Mouse (Mus musculus) embryo, embryonic 9.5 days (tissue): ENCODE data around the gene Tceanc2.
A peak's percentile ranks its signal among the peaks of the same experiment; 100 is the strongest.

ENCODE experiments used
- DNase-seq: peaks from one replicate; pipeline ENCODE4 v3.0.0-alpha.2; 2017; ENCODE audit errors: extremely low spot score

Tceanc2 gene

DNA sequence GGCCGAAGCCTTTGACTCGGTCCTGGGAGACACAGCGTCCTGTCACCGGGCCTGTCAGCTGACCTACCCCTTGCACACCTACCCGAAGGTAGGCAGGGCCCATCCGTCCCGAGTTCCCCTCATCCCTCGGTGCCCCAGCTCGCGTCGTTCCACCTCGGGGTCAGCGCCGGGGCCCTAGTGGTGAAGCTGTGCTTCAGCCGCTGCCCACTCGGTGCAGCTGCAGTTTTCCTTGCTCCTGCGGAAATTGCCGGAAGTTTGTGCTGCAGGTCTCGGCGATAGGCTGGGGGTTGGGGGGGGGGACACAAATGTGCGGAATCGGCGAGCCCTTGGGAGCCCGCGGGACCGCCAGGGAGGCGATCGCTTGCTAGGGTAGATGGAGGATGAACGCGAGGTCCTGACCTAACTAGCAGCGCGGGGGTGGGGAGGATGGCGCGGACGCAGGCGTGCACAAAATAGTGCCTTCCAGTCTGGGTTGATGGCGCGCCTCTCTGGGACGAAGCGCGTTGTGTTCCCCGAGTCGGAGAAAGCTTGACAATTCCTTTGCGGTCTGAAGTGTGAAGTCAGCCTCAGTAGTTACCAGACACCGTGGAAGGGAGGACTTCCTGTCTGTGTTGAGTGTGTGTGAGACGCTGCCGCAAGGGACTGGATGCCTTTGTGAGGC is at the start of gene Tceanc2:
Gene Tceanc2, minus strand, starts transcription at position 287 of the 661 bp plus-strand sequence.
- DNase-seq, result peak; percentile 68

DNA sequence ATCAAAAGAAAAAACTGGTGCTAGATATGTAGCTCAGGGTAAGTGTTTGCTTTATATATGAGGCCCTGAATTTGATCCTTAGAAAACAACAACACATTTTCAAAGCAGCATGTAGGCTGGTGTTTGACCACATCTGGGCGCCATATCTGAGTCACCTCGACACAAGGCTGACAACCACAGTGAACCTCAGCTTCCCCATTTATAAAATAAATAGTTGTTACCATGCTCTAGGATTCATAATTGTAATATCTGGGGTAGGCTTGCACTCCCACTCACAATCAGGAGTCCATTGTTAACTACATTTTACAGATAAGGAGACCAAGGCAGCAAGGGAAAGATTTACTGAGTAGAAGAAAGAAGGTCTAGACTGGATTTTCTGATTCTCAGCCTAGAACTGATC is 47.4 kb upstream of the Tceanc2 start:
- DNase-seq, result no peak

DNA sequence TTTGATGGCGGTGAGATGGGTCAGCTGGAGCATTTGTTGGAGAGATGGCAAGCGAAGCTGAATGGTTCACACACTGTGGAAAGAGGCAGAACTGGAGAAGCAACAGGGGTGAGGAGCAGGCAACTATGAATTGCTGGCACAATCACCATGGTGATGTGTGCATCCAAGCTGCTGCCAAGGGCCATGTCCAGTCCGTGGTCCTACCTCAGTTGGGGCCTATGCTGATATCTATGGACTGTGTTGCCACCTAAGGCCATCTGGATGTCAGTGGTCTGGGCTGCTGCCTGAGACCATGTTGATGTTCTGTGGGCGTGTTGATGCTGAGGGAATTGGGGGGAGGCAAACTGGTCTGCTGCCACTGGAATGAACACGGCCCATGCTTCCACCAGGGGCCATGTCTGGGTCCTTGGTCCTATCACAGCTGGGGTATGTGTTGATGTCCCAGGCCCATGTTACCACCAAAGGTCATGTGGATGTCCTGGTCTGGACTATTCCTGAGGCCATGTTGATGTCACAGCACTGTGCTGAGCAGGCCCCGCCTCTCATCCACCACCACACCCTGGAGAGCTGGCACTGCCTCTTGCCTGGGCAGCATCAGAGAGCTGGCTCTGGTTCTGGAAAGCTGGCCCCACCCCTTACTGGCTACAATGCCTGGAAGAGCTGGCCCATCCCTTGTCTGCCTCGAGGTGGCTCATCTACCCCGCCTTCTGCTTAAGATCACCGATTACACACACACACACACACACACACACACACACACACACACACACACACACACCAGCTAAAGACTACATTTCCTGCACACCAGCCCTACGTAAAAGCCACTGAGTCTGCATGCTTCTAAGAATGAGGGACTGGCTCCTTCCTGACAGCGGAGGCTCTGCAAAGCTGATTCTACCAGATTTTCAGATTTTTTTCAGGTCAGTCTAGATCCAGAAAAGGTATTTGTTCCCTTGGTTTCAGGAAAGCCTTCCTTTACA is 44.6 kb upstream of the Tceanc2 start:
- DNase-seq, result no peak

DNA sequence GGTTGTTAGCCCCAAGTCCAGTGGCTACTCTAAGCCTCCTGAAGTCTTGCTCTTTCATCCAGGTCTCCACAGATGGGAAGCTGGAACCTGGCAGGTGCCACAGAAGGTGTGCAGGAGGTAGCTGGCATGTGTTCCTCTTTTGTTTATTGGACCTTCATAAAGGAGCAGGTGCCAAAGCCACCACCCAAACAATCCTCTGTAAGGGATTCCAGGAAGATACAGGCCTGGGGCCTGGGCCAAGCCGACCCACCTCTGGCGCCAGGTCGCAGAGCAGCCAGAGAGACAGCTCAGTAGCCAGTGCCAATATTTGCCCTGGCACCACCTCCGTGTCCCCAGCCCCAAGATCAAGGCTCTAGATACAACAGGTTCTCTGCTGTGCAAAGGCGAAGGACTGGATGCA is 42.6 kb upstream of the Tceanc2 start:
- no peak for DNase-seq

DNA sequence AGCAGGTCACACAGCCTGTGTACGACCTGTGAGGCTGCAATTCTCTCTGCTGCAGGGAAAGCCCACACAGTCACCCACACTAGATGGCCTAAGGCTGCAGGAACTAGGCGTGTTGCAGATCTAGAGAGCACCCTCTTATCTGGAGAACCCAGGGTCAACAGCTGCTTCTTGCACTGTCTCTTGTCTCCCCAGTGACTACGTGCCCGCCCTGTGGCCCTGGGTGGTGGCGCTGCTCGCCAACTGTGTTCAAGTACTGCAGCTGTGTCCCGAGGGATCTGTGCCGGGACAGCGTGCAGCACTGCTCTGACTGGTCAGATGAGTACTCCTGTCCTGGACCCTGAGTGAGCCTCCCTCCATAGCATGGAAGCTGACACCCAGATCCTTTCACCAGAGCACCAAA is 38.7 kb upstream of the Tceanc2 start:
- no peak for DNase-seq

DNA sequence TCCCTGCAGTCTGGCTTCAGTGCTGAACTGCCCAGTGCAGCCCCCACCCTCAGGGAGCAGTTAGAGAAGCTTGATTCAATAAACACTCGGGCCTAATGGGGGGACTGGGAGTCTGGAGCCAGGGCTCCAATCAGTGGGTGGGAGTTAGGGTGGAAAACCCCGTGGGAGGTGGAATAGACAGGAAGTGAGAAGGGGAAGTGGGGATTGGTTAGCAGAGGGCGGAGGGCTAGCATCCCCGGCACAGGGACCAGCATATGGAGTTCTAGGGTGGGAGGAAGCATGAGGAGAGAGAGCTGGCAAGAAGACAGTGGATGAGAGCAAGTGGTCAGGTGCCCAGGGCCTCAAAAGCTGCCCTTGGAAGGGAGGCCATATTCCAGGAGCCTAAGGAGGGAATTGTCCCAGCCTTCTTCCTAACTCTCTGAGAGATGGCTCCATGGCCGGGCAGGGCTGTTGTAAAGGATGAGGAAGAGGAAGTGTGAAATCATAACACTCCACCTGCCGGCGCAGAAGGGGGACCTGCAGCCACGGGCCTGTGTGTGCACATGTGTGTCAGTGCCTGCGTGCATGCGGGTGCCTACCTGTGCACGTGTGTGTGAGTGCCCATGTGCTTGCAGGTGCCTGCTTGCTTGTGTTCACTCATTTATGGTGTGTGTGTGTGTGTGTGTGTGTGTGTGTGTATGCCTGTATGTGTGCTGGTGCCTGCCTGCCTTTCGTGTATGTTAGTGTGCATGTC is 34.5 kb upstream of the Tceanc2 start:
- DNase-seq, result no peak

DNA sequence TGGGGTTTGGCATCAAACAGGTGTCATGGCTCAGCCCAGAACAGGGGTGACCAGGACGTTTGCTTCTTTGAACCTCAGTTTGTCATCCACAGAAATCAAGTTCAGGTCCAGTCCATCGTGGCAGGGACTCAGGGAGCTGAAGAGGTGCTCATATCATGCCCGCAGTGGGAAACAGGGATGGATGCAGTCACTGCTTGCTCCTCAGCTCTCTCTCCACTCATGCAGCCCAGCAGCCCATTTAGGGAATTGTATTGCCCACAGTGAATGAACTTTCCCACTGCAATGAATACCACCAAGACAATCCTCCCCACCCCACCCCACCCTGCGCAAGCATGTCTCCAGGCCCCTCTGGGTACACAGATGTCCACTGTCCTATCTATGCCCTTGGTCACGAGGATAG is 33.0 kb upstream of the Tceanc2 start:
- DNase-seq, result no peak

DNA sequence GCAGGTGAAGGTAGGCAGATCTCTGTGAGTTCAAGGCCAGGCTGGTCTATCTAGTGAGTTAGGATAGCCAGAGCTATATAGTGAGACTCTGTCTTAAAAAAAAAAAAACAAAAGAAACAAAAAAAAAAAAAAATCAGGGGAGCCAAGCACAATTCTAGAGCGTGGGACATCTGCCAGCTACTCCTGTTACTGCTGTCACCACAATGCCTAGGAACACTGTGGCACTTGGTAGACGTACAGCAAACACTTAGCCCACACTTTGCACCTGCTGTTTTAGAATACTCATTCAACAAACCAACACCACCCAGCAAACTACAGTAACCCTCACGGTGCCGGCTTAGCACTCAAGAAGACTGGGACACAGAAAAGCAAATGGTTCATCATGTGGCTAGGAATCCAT is 32.5 kb upstream of the Tceanc2 start:
- DNase-seq, result no peak

DNA sequence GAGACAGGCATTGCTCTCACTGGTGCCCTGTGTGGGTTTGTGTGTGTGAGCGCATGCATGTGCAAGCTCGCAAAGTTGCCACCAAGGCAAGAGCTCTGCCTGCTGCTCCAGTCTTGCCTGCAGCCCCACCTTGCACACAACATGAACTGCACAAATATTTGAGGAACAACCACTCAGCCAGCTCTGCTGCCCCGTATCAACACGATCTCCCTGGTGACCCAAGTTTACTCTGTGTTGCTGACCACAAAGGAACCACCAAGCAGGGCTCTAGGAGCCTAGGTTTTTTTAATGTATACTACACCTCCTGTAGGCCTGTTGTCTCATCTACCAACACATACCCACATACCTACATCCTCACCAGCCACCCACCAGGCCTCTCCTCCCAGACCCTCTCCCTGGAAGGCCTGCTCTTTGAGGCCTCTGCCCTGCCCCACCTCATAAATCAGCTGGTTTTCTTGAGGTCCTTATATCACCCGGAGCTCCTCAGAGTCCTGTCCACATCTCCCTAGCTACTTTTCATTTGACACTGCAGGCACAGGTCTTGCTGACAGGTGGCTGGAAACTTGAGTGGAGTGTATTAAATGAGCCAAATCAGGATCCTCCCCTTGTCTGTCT is 31.7 kb upstream of the Tceanc2 start:
- DNase-seq, result no peak

DNA sequence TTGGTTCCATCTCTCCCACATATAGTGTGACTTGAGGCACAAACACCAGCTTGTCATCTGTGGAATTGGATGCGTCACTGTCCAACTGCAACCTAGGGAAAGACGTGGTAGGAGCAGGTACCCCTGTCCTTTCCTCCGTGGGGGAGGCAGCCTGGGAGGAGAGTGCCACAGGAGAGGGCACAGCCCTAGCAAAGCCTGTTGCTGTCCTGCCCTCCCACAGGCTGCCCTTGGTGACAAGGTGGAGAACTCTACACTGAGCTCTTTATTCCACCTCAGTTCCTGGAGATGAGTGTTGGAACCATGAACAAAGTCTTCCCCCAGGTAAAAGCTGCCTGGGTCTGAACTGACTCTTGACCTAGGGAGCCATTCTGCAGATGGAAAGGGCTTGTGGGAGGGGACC is 30.0 kb upstream of the Tceanc2 start, which contains the start of gene Ldlrad1:
Gene Ldlrad1, plus strand, starts transcription at position 301 of the 400 bp plus-strand sequence.
- DNase-seq, result no peak

DNA sequence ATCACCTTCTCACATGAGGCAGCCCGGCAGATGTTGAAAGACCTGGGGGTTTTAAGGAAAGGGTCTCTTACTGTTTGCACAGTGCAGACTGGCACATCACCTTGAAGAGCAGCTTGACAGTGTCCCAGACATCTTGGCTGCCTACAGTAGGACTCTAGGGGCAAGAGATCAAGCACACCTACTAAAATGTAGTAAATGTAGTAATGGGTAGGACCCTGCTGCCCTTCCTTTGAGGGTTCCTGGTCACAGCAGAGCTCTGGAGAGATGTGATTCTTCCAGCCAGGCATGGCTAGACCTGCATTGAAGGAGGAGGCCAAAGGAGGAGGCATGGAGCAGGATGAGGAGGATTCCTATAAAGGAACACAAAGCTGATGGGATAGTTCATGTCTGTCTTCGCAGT is 28.1 kb upstream of the Tceanc2 start:
- no peak for DNase-seq

DNA sequence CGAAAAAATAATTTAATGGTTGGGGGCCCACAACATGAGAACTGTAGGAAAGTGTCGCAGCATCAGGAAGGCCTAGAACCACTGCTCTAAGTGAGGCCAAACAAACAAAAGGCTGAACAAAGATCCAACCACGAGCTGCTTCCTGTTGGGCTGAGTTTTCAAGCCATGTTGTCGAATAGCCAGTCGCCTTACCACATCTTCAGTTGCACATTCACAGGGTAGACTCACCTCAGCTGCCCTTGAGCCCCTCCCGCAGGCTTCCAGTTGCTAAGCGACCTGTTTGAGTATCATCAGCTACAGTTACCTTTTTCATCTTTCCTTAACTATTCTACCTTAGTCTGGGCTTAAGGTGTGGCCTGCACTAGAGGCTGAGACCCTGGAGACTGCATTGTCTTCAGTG is 24.1 kb upstream of the Tceanc2 start:
- DNase-seq, result no peak

DNA sequence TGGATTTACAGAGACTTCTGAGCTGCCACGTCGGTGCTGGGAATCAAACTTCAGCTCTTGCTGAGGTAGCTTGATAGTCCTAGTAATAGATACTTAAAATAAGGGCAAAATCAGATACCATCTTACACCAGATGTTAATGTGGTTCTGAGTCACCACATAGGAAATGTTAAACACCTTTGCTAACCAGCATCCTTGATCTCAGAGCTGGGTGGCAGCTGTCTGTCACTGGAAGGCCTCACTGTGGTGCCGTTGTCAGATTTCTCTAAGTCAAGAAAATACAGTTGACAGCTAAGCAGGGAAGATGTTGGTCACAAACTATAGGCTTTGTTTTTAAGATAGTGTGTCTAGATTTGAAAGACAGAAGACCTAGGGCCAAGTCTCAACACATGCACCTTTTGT is 22.9 kb upstream of the Tceanc2 start:
- no peak for DNase-seq

DNA sequence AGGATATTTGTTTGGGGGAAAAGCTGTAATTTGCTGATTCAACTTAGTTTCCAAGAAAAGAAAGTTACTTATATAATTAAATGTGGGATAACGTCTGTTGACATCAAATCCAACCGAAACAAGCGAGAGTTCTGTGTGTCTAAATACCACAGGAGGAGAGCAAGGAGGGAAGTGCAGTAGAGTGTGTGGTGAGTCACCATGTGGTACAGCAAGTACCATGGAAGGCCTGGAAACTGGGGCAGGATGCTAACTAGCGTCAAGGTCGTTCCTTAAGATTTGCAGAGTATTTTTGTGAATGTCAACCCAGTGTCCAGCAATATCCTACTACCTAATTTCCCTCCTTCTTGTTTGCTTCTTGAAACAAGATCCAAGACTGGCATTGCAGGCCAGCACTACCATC is 19.2 kb upstream of the Tceanc2 start:
- no peak for DNase-seq

DNA sequence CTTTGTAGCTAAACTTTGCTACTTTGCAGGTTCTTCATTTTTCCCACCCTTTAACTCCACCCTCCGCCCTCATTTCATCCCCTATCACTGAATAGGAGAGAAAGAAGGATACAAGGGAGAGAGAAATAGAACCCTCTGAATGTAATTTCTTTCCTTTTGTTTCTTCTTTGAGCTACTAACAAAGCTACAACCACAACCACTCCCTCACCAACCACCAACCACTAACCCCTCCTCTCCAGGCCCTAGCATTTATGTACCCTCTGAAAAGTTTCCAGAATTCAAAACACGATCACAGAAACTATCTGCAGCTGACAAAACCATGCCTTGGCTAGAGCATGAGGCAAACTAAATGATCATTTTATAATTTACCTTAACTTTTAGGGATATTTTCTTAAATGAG is 17.5 kb upstream of the Tceanc2 start:
- DNase-seq, result no peak

DNA sequence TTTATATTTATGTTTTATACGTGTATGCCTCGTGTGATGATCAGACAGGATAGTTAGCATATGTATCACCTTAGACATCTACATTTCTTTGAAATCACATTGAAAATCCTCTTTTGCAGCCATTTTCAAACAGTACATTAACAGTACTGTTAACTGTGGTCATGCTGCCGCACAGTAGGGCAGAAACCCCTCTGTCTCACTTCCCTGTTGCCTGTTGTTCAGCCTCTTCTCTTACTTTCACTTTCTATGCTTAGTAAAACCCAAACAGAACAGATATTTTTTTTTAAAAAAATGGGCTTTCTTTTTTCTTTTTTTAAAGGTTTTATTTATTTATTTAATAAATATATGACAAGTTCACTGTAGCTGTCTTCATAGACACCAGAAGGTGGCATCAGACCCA is 14.9 kb upstream of the Tceanc2 start:
- no peak for DNase-seq

DNA sequence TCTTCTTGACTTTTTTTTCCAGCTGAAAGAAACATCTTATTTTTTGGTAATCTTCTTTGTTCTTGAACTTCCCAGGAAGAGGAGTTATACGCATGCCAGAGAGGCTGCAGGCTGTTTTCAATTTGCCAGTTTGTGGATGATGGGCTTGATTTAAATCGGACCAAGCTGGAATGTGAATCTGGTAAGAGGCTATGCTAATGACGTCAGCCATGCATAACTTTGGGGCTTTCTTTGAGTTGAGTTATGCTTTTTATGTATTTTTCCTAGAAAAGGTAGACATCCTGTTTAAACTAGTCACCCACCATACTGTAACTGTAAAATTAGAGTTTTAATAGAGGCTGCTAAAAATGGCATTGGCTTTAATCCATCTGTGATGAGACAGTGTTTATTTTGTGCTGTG is 6.8 kb upstream of the Tceanc2 start:
- DNase-seq, result no peak

DNA sequence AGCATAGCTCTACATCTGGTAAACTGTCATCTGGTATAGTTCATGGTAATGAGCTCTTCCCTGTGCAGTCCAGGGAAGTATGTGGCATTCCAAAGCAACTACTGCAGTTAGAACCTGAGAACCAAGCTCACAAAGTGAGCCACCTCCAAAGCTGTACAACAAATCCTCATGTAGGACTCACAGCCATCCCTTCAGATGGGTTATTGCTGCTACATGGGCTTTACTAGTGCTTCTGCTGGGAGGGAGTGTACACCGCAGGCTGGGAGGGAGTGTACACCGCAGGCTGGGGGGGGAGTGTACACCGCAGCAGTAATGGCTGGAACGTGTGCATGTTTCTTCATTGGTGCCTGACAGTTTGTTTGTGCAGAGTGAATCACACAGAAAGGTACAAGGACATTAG is 4.3 kb upstream of the Tceanc2 start:
- DNase-seq, result no peak

DNA sequence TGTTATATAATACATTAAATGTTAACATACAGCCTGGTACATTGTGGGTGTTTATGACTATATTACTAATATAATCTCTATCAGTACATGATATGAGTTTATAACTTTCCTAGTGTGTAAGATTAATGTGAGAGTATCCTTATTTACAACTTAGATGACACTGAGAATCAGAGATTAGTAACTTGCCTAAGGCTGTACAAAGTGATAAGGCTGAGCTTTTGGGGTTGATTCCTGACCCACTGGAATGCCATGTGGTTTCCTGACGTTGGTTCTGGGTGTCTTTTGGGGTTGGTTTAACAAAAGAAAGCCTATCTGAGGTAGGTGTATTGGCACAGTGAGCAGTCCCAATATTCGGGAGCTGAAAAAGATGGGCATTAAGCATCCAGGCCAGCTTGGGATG is 3.9 kb upstream of the Tceanc2 start:
- DNase-seq, result no peak

DNA sequence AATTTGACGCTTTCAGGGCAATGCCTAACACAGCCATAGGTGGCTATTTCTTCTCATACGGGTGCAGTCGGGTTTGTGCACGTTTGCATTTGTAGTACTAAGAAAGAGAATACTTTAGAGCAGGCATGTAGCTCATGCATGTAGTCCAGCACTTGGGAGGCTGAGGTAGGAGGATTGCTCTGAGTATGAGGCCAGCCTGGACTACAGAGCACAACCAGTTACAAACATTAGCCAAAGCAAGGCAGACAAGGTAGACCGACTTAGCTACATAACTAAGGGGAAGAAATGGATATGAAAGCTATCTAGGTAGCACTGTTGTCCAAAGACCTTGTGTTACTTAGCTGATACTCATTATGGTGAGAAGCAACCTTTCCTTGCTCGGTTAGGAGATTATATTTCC is 3.0 kb upstream of the Tceanc2 start:
- DNase-seq, result no peak

DNA sequence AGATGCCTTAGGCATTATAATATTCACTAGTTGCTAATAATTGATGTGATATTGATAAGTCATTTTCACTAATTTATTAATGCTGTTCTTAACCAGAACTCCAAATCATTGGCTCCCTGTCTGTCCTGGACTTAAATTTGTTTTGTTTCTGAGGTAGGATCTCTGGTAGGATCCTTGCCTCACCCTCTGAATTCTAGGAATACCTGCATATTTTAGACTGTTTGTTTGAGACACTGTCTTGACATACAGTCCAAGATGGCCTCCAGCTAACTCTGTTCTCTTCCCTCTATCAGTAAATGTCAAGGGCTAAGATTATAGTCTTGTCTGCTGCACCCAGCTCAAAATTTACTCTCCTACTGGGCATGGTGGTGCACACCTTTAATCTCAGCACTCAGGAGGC is 1.8 kb upstream of the Tceanc2 start:
- DNase-seq, result no peak

DNA sequence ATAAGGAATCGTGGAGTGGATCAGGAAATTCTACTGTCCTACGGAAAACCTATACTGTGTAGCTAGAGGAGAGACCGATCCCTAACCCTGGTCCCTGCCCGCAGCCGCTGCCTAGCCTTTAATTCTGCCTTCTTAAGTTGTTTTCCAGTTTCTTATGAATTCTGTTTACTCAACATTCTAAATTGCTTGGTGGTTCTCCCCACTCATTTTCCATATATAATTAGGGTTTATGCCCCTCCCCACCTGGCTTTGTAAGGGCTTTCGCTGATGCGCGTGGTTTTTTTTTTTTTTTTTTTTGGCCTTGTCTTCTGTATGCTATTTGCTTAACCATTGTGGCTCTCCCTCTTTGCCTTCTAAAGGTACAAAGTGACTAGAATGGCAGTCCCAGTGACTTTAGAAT is 645 bp upstream of the Tceanc2 start:
- no peak for DNase-seq
